Mouse (Mus musculus) heart, adult 2 months (tissue): ENCODE measurements around the gene Tyrp1.

Source experiments
- CTCF ChIP-seq: fragments of 200-600 bp; IDR thresholded peaks from 2 replicates; pipeline ENCODE4 v1.8.1; 2022; ENCODE audit warnings: antibody characterized with exemption, mild to moderate bottlenecking, moderate library complexity
- EP300 ChIP-seq: fragments of 200-500 bp; IDR thresholded peaks from 2 replicates; pipeline ENCODE4 v1.6.1; 2011; ENCODE audit warnings: low read depth, low read length, control low read depth; ENCODE audit not compliant: insufficient read depth
- POLR2A ChIP-seq: fragments of 200-500 bp; IDR thresholded peaks from 2 replicates; pipeline ENCODE4 v1.6.1; 2011; ENCODE audit warnings: mild to moderate bottlenecking, low read depth, low read length, control low read depth; ENCODE audit not compliant: insufficient read depth

- TF ChIP-seq CTCF (no peak), POLR2A (no peak), EP300 (no peak)
Observed at GRCm38 (mm10) chr4:80895278-80895894, 61.5 kb downstream of the Tyrp1 start.
